Mouse (Mus musculus): ENCODE measurements at regions not wholly inside any gene's neighbourhood (a gene's known extent, or its start where the extent isn't known, plus 50 kb on each side); places are given as distances from the start of the nearest gene placed in this dataset.

GRCm38 (mm10) chr3:22308962-22309361, 232.5 kb downstream of the Tbl1xr1 start:
- no peak for TF ChIP-seq POLR2A (IDR thresholded peaks at IDR 0.05; ENCODE audit: low read depth, low read length)
- peak; percentile 82 for TF ChIP-seq CTCF (conservative IDR thresholded peaks at IDR 0.05; ENCODE audit: insufficient read depth, insufficient read length, low read depth, low read length)
